Mouse (Mus musculus) embryonic fibroblast, embryonic 13.5 days (primary cell): ENCODE results near the gene Dnajc25. TPM values are rescaled to one million over a fixed set of nuclear protein-coding genes. Genes with fewer than 3 reads are reported as not detected.

Experiments used
- H3K27ac ChIP-seq: 2 replicates; pipeline ENCODE4 v1.5.1; 2012; ENCODE audit warnings: low read length, control low read depth, inconsistent platforms; ENCODE audit not compliant: insufficient read depth
- H3K4me1 ChIP-seq: 2 replicates; pipeline ENCODE4 v1.6.1; 2011; ENCODE audit warnings: low read length; ENCODE audit not compliant: control insufficient read depth, insufficient read depth
- H3K4me3 ChIP-seq: 2 replicates; pipeline ENCODE4 v1.5.1; 2011; ENCODE audit warnings: mild to moderate bottlenecking, control low read depth, low read length; ENCODE audit not compliant: insufficient read depth
- CTCF ChIP-seq: IDR thresholded peaks from 2 replicates; pipeline ENCODE4 v1.5.1; 2011; ENCODE audit warnings: mild to moderate bottlenecking, control low read depth, low read length, moderate library complexity, borderline replicate concordance; ENCODE audit not compliant: insufficient read depth
- POLR2A ChIP-seq: IDR thresholded peaks from 2 replicates; pipeline ENCODE4 v1.6.1; 2011; ENCODE audit warnings: low read depth, mild to moderate bottlenecking, control low read depth, low read length, moderate library complexity
- polyA plus RNA-seq: library from polyadenylated mRNA; stranded (reverse); fragments of >200 nt; gene quantifications from 2 replicates; pipeline ENCODE4 v1.2.4, GENCODE M21; 2011; ENCODE audit warnings: low read depth; ENCODE audit not compliant: missing spikeins, insufficient read length

The Dnajc25 gene
- polyA plus RNA-seq, 1 experiment, result 30.3 TPM

DNA sequence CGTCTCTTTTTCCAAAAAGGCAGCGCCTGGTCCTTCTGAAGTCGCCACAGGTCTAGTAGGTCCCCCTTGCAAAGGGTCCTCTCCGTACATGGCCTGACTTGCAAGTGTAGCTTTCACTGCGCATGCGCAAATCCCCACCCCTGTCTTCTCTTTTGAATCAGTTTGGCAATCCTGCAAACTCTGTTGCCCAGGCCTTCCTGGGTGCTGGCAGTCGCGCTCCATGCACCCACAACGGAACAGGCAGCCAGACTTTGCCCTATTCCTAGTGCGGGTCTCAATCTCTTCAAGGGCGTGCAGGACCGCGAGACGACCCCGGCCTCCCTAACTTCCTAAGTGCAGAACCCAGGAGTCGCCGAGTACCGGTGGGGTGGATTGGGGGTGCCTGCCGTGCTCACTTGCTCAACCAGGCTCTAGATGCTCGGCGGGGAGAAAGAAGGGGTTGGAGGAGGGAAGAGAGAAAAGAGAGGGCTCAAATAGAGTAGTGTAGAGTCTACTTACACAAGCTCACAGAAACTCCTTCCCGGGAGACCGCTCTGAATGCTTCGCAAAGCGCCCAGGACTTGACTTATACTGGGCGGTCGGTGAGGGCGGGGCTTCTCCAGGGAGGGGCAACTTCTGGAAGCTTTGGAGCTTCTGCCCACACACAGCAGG lies 8.2 kb upstream of the Dnajc25 start, which contains the start of gene Ptgr1:
Gene Ptgr1, minus strand, starts transcription at position 580 of the 651 bp plus-strand sequence.
- TF ChIP-seq CTCF (no peak), POLR2A (peak; percentile 78)
- Histone ChIP-seq H3K4me1 (no peaks in the 10 kb centered on the region), H3K27ac (no peak within 1 kb of the TSS), H3K4me3 (peak within 1 kb of the TSS; percentile 73)

DNA sequence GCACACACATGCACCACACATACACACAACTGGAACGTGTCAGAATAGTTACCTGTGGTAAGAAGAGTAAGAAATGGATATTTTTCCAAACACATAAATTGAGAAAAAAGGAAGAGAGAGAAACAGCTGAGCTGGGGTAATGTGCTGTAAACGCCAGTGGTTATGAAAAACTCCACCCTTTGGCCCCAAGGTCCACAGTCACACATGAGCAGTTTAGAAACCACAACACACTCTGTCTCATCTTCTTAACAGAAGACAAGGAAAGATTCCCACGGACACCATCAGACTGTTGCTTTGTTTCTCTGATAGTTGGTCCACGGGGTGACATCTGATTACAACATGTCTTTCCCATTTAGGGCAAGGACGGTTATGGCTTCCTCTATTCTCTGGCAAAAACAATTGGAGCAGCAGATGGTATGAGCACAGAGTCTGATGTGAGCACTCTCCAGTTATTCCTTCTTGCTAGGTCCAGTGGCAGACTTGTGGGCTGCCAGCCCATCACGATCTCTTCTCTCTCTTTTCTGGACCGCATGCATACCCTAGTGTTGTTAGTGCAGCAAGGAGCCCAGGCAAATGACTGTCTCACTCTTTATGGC lies 5.5 kb upstream of the Dnajc25 start:
- TF ChIP-seq POLR2A, result no peak
- no peak for TF ChIP-seq CTCF
- Histone ChIP-seq H3K4me1 (no peaks in the 10 kb centered on the region), H3K27ac (no peak overlapping the region), H3K4me3 (no peak overlapping the region)

DNA sequence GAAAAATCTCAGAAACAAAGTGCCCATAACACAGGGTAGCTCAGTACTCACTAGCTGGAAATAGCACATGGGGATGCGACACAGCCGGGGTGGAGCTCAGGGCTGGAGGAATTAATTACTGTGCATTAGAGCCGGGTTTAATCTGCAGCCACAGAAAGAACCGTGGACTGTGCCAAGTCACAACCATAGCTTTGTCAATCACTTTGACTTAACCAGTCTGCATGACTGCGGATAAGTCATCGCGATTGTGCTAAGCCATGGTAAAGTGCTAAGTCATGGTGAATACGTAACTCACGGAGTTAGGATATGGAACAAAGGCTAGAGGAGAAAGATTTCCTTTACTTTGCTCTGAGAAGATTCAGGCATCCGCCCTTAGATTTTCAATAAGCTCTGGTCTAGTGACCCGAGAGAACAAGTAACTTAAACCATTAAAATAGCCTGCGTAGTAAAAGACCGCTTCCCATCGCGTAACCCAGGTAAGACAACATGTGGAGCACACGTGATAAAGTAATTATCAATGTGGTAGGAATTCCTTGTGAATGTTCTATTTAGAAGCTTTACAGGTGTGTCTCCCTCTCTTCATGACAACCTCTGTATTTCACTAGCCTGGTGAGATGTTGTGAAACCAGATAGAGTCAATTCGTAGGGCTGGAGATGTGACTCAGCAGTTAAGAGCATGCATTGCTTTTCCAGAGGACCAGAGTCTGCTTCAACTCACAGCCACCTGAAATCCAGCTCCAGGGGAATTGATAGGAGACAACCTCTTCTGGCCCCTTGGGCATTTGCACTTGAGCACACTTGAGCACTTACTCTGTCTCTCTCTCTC lies 4.0 kb upstream of the Dnajc25 start:
- H3K27ac ChIP-seq, result no peak overlapping the region
- H3K4me1 ChIP-seq, result no peaks in the 10 kb centered on the region
- H3K4me3 ChIP-seq, result no peak overlapping the region
- TF ChIP-seq CTCF (no peak), POLR2A (no peak)

DNA sequence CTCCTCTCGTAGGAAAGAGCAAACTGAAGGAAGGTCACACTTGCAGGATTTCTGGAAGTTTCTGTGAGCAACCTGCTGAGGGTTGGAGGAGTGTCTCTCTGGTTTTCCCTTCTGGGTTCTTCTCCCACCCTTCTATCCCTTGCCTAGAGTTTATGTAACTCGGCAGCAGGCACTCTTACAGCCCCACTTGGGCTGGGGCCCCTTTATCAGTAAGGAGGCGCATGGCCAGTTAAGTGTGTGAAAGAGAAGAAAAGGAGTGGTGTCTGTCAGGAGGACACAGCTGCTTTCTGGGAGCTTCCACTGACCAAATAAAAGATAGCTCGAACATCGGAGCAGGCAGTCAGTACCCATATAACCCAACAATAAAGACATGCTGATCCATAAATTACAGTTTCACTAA lies 2.7 kb upstream of the Dnajc25 start:
- no peak overlapping the region for H3K4me3 ChIP-seq
- no peaks in the 10 kb centered on the region for H3K4me1 ChIP-seq
- no peak for TF ChIP-seq POLR2A
- no peak for TF ChIP-seq CTCF
- no peak overlapping the region for H3K27ac ChIP-seq

DNA sequence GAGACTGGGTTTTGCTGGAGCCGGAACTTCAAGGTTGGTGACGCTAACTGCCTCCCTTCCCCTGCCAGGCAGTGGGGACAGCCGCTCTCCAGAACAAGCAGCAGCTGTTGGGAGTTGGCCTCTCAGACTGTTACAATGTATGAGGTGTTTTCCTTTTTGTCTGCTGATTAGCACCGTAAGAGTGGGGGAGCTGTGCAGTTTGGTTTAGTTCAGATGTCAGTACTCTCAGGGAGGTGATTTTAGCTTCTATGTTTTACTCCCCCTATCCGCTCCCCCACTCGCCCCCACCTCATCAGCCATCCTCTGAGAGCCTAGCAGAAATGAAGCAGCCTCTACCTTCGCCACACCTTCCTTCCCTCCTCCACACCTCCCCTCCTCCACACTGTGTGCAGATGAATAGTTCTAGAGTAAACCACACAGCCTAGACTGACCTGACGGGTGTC lies 410 bp downstream of the Dnajc25 start:
- no peak for TF ChIP-seq CTCF
- no peak for TF ChIP-seq POLR2A
- H3K27ac ChIP-seq, result no peak overlapping the region
- H3K4me1 ChIP-seq, result no peaks in the 10 kb centered on the region
- H3K4me3 ChIP-seq, result no peak overlapping the region

DNA sequence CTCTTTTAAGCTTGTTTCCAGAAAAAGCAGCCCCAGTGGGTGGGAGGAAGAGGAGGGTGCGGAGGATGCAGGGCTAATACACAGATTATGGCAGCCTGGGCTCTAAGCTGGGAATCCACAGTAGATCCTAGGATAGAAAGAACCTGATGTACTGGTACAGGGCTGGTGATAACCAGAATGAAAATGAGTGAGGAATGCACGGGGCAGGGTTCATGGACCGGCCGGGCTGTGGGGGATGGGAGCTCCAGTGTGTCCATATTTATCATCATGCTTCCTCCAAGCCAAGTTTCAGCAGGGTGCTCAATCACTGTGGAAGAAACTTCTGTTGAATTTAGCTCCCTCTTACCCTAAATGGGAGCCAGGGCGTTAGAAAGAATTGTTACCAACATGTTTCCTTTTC lies 2.2 kb downstream of the Dnajc25 start:
- Histone ChIP-seq H3K27ac (no peak overlapping the region), H3K4me3 (no peak overlapping the region), H3K4me1 (no peaks in the 10 kb centered on the region)
- TF ChIP-seq CTCF (no peak), POLR2A (no peak)

DNA sequence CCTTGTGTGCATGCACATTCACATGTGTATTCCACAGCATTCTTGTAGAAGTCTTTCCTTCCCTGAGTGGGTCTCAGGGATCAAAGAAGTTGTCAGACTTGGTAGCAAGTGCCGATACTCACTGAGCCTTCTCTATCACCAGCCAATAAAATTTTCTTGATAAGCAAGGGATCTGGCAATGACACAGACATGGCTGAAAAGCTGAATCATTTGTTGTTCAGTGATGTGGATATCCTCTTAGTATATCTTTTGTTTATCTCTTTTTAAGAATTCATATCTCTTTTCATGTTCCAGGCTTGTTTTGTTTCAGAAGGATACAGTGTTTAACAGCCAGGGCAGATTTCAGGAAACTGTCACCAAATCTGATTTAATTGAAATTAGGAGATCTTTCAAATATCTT lies 3.8 kb downstream of the Dnajc25 start:
- TF ChIP-seq CTCF (no peak), POLR2A (no peak)
- Histone ChIP-seq H3K4me3 (no peak overlapping the region), H3K27ac (no peak overlapping the region), H3K4me1 (no peaks in the 10 kb centered on the region)

DNA sequence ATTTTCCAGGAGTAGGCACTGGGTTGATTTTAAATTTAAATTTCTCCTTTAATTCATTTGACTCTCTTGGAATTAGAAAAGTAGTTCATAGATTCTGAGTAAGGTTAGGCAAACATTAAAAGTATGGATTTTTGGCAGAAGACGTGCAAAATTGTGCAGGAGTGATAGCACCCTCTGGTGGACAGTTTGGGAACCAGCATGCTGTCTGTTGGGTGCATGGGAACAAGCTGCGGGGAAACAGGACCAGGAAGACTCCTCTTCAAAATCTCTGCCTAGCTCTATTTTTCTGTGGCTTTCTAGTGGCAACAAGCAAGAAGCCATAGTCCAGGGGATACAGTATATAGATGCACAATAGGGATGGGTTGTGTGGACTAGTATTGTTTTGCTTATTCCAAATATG lies 4.8 kb downstream of the Dnajc25 start:
- Histone ChIP-seq H3K27ac (no peak overlapping the region), H3K4me3 (no peak overlapping the region), H3K4me1 (no peaks in the 10 kb centered on the region)
- TF ChIP-seq POLR2A, result no peak
- TF ChIP-seq CTCF, result peak; percentile 75

DNA sequence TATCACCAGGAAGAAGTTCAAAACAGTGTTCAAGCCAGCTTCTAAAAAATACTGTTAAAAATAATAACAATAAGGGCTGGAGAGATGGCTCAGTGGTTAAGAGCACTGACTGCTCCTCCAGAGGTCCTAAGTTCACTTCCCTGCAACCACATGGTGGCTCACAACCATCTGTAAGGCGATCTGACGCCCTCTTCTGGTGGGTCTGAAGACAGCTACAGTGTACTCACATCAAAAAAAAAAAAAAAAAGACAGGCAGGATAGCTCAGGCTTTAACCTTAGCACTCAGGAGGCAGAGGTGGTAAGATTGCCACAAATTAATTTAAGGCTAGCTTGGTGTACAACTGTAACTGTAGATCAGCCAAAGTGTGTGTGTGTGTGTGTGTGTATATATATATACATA lies 5.8 kb downstream of the Dnajc25 start:
- peak; percentile 30; the same call in 1 of the 2 replicates for TF ChIP-seq CTCF
- no peak for TF ChIP-seq POLR2A
- no peaks in the 10 kb centered on the region for H3K4me1 ChIP-seq
- no peak overlapping the region for H3K27ac ChIP-seq
- H3K4me3 ChIP-seq, result no peak overlapping the region
